Mouse (Mus musculus) lung, postnatal 0 days (tissue): ENCODE results near the gene Kalrn. TPM values are rescaled to one million over a fixed set of nuclear protein-coding genes. Genes with fewer than 3 reads are reported as not detected.

ENCODE experiments used
- ATAC-seq: fragments of 200-750 bp; cut with Nextera tagmentation; 2 replicates; pipeline ENCODE4 v1.8.0; 2017; ENCODE audit warnings: moderate library complexity
- DNase-seq: peaks from one replicate; pipeline ENCODE4 v3.0.0-alpha.2; 2016; ENCODE audit warnings: low spot score
- H3K27ac ChIP-seq: fragments of 300-500 bp; sonication (generic); 2 replicates; pipeline ENCODE4 v1.5.1; 2014; ENCODE audit warnings: antibody characterized with exemption, mild to moderate bottlenecking, low read length, mixed read lengths
- H3K27me3 ChIP-seq: fragments of 300-500 bp; sonication (generic); replicated peaks from 2 replicates; pipeline ENCODE4 v1.6.1; 2014; ENCODE audit warnings: low read length, mixed read lengths; ENCODE audit not compliant: insufficient read depth
- H3K36me3 ChIP-seq: fragments of 300-500 bp; sonication (generic); 2 replicates; pipeline ENCODE4 v1.6.1; 2014; ENCODE audit warnings: low read length, mixed read lengths; ENCODE audit not compliant: insufficient read depth
- H3K4me1 ChIP-seq: fragments of 300-500 bp; sonication (generic); 2 replicates; pipeline ENCODE4 v1.6.1; 2014; ENCODE audit warnings: antibody characterized with exemption, low read depth, low read length, mixed read lengths; ENCODE audit not compliant: insufficient read depth
- H3K4me2 ChIP-seq: fragments of 300-500 bp; sonication (generic); replicated peaks from 2 replicates; pipeline ENCODE4 v1.6.1; 2014; ENCODE audit warnings: low read depth, mild to moderate bottlenecking, low read length, moderate library complexity, mixed read lengths
- H3K4me3 ChIP-seq: fragments of 300-500 bp; sonication (generic); 2 replicates; pipeline ENCODE4 v1.5.1; 2014; ENCODE audit warnings: low read depth, low read length
- H3K9ac ChIP-seq: fragments of 300-500 bp; sonication (generic); replicated peaks from 2 replicates; pipeline ENCODE4 v1.6.1; 2014; ENCODE audit warnings: low read depth, mild to moderate bottlenecking
- H3K9me3 ChIP-seq: fragments of 300-500 bp; sonication (generic); 2 replicates; pipeline ENCODE4 v1.6.1; 2016; ENCODE audit warnings: low read length, mixed read lengths
- CTCF ChIP-seq: IDR thresholded peaks from 2 replicates; pipeline ENCODE4 v1.5.1; 2016; ENCODE audit warnings: antibody characterized with exemption, mild to moderate bottlenecking
- EP300 ChIP-seq: IDR thresholded peaks from 2 replicates; pipeline ENCODE4 v1.6.1; 2016; ENCODE audit warnings: antibody characterized with exemption, mild to moderate bottlenecking, control low read depth
- whole genome bisulfite sequencing: fragments of 180-500 bp; shearing (Covaris S2); extraction: QIAGEN DNeasy Blood & Tissue Kit; methylation state at CpG from one replicate; pipeline ENCODE4 v1.1.7; 2014; 5-methylcytosine and 5-hydroxymethylcytosine counted together
- polyA plus RNA-seq: library from polyadenylated mRNA; unstranded; fragments of >200 nt; fragmentation: Nextera tagmentation; extraction: Ambion mirVana; gene quantifications from 2 replicates; pipeline ENCODE4 v1.2.1, GENCODE M21; 2015

Gene Kalrn
- polyA plus RNA-seq, 1 experiment from 2014 or later, result 13.6 TPM

DNA sequence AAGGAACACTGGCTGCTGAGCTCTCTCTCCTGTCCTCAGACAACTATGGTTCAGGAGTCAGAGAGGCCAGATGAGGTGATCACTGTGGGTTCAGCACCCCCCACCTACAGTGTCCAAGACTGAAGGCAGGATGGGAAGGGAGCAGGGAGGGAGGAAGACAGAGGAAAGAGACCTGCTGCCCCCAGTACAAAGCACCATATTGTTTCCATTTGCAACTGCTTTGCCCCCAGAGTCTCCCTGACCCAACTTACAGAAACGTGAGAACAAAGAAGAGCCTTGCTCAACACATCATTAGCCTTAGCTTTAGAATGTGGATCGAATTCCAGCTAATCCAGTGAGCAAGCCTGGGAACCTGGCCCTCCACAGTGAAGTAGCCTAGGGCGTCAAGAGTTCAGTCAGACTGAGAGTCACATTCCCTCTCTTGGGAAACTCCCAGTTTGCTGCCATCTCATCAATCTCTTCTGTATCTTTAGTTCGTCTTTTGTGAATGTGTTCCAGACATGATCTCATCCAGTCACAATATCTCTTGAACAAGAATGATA is 295.0 kb downstream of the Kalrn start:
- WGBS, result 52% methylated on average over 4 of the region's 4 CpGs
- TF ChIP-seq EP300 (no peak), CTCF (no peak)
- ATAC-seq (no peak), DNase-seq (no peak)
- no peaks in the 10 kb centered on the region for H3K36me3 ChIP-seq
- no peaks in the 10 kb centered on the region for H3K27me3 ChIP-seq
- H3K4me2 ChIP-seq, result no peak overlapping the region
- no peak overlapping the region for H3K9ac ChIP-seq
- no peaks in the 10 kb centered on the region for H3K9me3 ChIP-seq
- H3K27ac ChIP-seq, result no peak overlapping the region
- H3K4me3 ChIP-seq, result no peak overlapping the region
- no peaks in the 10 kb centered on the region for H3K4me1 ChIP-seq

DNA sequence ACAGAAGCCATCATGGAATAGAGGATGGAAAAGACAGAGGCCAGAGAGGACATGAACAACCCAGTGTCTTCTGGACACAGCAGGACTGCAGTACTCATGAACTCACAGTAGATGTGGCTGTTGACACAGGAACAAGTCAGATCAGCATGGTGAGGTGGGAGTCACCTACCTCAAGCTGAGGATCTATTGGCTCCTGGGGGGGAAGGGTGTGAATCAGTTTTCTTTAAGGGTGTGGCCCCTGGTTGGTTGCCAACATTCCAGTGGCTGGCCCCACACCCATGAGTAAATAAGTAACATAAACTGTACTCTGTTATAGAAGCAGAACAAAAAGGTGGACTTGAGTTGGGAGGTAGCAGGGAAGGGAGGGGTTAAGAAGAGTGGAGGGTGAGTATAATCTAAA is 298.7 kb downstream of the Kalrn start:
- TF ChIP-seq EP300, result peak; percentile 55; the same call in 1 of the 2 replicates
- peak; percentile 67 for TF ChIP-seq CTCF
- Histone ChIP-seq H3K36me3 (no peaks in the 10 kb centered on the region), H3K4me2 (no peak overlapping the region), H3K27ac (no peak overlapping the region), H3K9me3 (no peaks in the 10 kb centered on the region), H3K4me3 (no peak overlapping the region), H3K4me1 (no peaks in the 10 kb centered on the region; the same call in 1 of the 2 replicates), H3K9ac (no peak overlapping the region), H3K27me3 (no peaks in the 10 kb centered on the region)
- ATAC-seq (peak; percentile 67), DNase-seq (peak; percentile 42)

DNA sequence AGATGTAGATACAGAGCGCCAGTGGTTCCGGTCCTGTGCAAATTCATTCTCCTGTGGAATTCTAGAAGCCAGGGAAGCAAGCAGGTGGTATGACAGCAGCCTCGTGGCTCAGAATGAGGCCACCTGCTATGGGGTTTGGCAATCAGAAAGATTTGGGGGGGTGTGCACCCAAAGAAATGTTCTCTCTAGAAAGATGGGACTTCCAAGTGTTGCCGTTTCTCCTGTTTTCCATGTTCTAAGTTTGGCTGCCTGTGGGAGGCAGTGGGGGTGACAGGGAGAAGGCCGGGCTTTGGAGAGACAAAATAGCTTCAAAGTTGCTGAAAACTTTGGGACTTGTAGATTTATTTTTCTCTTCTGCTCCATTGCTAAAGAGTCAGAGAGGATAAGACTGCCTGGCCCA is 301.9 kb downstream of the Kalrn start:
- no peak for TF ChIP-seq EP300
- TF ChIP-seq CTCF, result no peak

DNA sequence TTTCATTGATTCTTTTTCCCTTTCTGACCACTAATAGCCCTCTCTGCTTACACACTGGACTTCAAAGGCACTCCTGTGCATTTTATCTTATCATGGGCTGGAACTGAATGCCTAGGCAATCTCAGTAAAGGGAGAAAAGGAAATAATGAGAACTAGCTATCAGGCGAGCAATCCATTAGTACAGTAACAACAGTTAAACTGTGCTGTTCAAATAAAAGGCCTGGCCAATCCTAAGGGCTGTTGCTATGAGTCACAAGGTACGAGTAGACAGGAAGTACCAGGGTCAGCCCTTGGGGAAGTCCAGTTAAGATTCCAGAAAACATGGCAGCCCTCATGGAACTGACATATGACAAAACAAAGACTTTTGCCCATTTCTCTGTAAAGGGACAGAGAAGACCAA is 302.7 kb downstream of the Kalrn start:
- no peak for TF ChIP-seq CTCF
- TF ChIP-seq EP300, result no peak
- H3K36me3 ChIP-seq, result no peaks in the 10 kb centered on the region
- H3K4me1 ChIP-seq, result no peaks in the 10 kb centered on the region; the same call in 1 of the 2 replicates
- H3K4me3 ChIP-seq, result no peak overlapping the region
- no peak overlapping the region for H3K27ac ChIP-seq
- DNase-seq (no peak), ATAC-seq (no peak)
- H3K4me2 ChIP-seq, result no peak overlapping the region
- no peak overlapping the region for H3K9ac ChIP-seq
- 67% methylated on average over 2 of the region's 2 CpGs for WGBS
- H3K27me3 ChIP-seq, result no peaks in the 10 kb centered on the region
- H3K9me3 ChIP-seq, result no peaks in the 10 kb centered on the region

More for the DNA sequence above, 301.9 kb downstream of the Kalrn start:
- Histone ChIP-seq H3K27ac (no peak overlapping the region), H3K9me3 (no peaks in the 10 kb centered on the region), H3K36me3 (no peaks in the 10 kb centered on the region), H3K9ac (no peak overlapping the region), H3K27me3 (no peaks in the 10 kb centered on the region), H3K4me1 (no peaks in the 10 kb centered on the region; the same call in 1 of the 2 replicates), H3K4me3 (no peak overlapping the region), H3K4me2 (no peak overlapping the region)
- WGBS, result 92% methylated on average over 5 of the region's 5 CpGs
- DNase-seq (no peak), ATAC-seq (no peak)

DNA sequence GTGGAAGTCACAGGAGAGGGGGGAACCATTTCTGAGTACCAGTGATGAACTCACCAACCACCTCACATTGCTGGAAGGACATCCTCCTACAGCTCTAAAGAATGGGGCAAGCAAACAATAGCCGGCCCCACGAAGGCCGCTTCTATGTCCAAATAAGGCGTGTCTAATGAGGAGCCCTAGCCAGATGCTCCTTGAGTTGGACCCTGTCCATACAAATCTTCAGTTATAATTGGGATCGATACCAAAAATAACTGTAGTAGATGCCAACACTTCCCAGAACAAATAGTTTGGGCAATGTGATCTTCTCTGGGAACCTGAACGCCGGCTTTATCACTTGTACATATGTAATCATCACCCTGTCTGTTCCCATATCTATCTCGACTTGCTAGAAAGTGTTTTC is 303.7 kb downstream of the Kalrn start:
- WGBS, result 41% methylated on average over 8 of the region's 8 CpGs
- H3K9me3 ChIP-seq, result no peaks in the 10 kb centered on the region
- no peak; the same call in 1 of the 2 replicates for ATAC-seq

DNA sequence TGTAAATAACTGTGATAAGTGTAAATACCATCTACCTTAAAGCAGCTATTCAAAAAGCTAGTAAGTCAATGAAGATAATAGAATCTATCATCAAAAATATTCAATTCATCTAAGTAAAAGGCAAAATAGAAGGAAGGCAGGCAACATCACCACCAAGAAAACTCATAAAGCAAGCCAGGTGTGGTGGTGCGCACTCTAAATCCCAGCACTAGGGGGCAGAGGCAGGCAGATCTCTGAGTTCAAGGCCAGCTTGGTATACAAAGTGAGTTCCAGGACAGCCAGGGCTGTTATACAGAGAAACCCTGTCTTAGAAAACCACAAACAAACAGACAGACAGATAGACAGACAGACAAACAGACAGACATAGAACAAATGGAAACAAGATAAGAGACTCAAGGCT is 305.6 kb downstream of the Kalrn start:
- H3K27me3 ChIP-seq, result no peaks in the 10 kb centered on the region
- H3K27ac ChIP-seq, result no peak overlapping the region
- ATAC-seq, result no peak
- peaks cover 5% of the 10 kb centered on the region; the same call in 1 of the 2 replicates for H3K4me1 ChIP-seq
- H3K9me3 ChIP-seq, result no peaks in the 10 kb centered on the region
- DNase-seq, result no peak
- 95% methylated on average over 1 of the region's 1 CpGs for whole genome bisulfite sequencing
- H3K4me2 ChIP-seq, result no peak overlapping the region
- no peaks in the 10 kb centered on the region for H3K36me3 ChIP-seq
- H3K4me3 ChIP-seq, result no peak overlapping the region
- peak; percentile 27 for TF ChIP-seq CTCF
- TF ChIP-seq EP300, result no peak
- H3K9ac ChIP-seq, result no peak overlapping the region

More for the DNA sequence above, 303.7 kb downstream of the Kalrn start:
- Histone ChIP-seq H3K4me1 (no peaks in the 10 kb centered on the region; the same call in 1 of the 2 replicates), H3K9ac (no peak overlapping the region), H3K36me3 (no peaks in the 10 kb centered on the region), H3K4me2 (no peak overlapping the region), H3K4me3 (no peak overlapping the region), H3K27ac (no peak overlapping the region), H3K27me3 (no peaks in the 10 kb centered on the region)
- no peak for TF ChIP-seq CTCF
- no peak for TF ChIP-seq EP300
- no peak for DNase-seq
